Mouse (Mus musculus) urinary bladder, postnatal 25 days (tissue): Measurements from ENCODE around the gene Gm3424.
A peak's percentile ranks its signal among the peaks of the same experiment; 100 is the strongest.
"Not testable (repeated sequence)": the region's sequence is repeated elsewhere in the genome, so short reads cannot be mapped to it uniquely, and the experiment has no call there.

ENCODE experiments used
- DNase-seq: peaks from one replicate; pipeline ENCODE4 v3.0.0; 2022; ENCODE audit warnings: low spot score

The Gm3424 gene

GRCm38 (mm10) chr14:5830229-5830628 is at the start of gene Gm3424:
Gm3424 (minus strand) TSS chr14:5830329.
- not testable (repeated sequence) for DNase-seq

GRCm38 (mm10) chr14:5879791-5880190 is 49.7 kb upstream of the Gm3424 start:
- DNase-seq = peak; percentile 2

GRCm38 (mm10) chr14:5879136-5879535 is 49.0 kb upstream of the Gm3424 start:
- peak; percentile 8 for DNase-seq

GRCm38 (mm10) chr14:5855911-5856310 is 25.8 kb upstream of the Gm3424 start:
- DNase-seq = not testable (repeated sequence)

- DNase-seq = not testable (repeated sequence)
Observed at GRCm38 (mm10) chr14:5812699-5813356, 17.3 kb downstream of the Gm3424 start.

- DNase-seq = not testable (repeated sequence)
Observed at GRCm38 (mm10) chr14:5807882-5808281, 22.2 kb downstream of the Gm3424 start, which contains the start of gene Gm3383. Gm3383 (minus strand) TSS chr14:5807982.
